Mouse (Mus musculus) C2C12 (cell line): Measurements from ENCODE around the gene Kremen1. TPM values are rescaled to one million over a fixed set of nuclear protein-coding genes. Genes with fewer than 3 reads are reported as not detected.

ENCODE experiments used
- H3K27me3 ChIP-seq: one replicate; pipeline ENCODE4 v1.6.1; 2011; ENCODE audit not compliant: control insufficient read depth, insufficient read depth, insufficient read length
- H3K36me3 ChIP-seq: one replicate; pipeline ENCODE4 v1.6.1; 2011; ENCODE audit not compliant: control insufficient read depth, insufficient read depth
- H3K4me3 ChIP-seq: one replicate; pipeline ENCODE4 v1.5.1; 2011; ENCODE audit warnings: mild to moderate bottlenecking, control low read depth; ENCODE audit not compliant: poor library complexity, insufficient read depth, severe bottlenecking
- H3K79me2 ChIP-seq: one replicate; pipeline ENCODE4 v1.6.1; 2011; ENCODE audit not compliant: control insufficient read depth, insufficient read depth
- H3K79me3 ChIP-seq: one replicate; pipeline ENCODE4 v1.6.1; 2011; ENCODE audit warnings: low read depth, control low read depth
- H3ac ChIP-seq: one replicate; pipeline ENCODE3; 2011; ENCODE audit warnings: low read depth; ENCODE audit not compliant: control insufficient read depth, insufficient read length
- CEBPB ChIP-seq: IDR thresholded peaks from one replicate; pipeline ENCODE4 v1.6.1; 2011; ENCODE audit warnings: low read depth, mild to moderate bottlenecking, control low read depth, moderate library complexity
- CTCF ChIP-seq: IDR thresholded peaks from one replicate; pipeline ENCODE4 v1.5.1; 2011; ENCODE audit not compliant: control insufficient read depth, insufficient read depth, insufficient read length
- FOSL1 ChIP-seq: IDR thresholded peaks from one replicate; pipeline ENCODE4 v1.8.0; 2011; ENCODE audit warnings: mild to moderate bottlenecking, low read length; ENCODE audit not compliant: poor library complexity, insufficient read depth, severe bottlenecking
- MAX ChIP-seq: IDR thresholded peaks from one replicate; pipeline ENCODE4 v1.6.1; 2011; ENCODE audit warnings: mild to moderate bottlenecking, control low read depth
- MYOD1 ChIP-seq: IDR thresholded peaks from one replicate; pipeline ENCODE4 v1.6.1; 2011; ENCODE audit warnings: low read depth; ENCODE audit not compliant: control insufficient read depth, insufficient read length
- MYOG ChIP-seq: IDR thresholded peaks from one replicate; pipeline ENCODE4 v1.6.1; 2011; ENCODE audit not compliant: control insufficient read depth, insufficient read length; ENCODE audit errors: extremely low read depth
- USF1 ChIP-seq: IDR thresholded peaks from one replicate; pipeline ENCODE4 v1.6.1; 2011; ENCODE audit warnings: low read depth, mild to moderate bottlenecking, control low read depth, moderate library complexity
- polyA plus RNA-seq: library from polyadenylated mRNA; unstranded; fragments of >200 nt; fragmentation: generic; extraction: Trizol; gene quantifications from one replicate; pipeline ENCODE4 v1.2.1, GENCODE M21; 2012; ENCODE audit warnings: missing spikeins

The Kremen1 gene
- polyA plus RNA-seq, 1 experiment = 43.5 TPM

DNA sequence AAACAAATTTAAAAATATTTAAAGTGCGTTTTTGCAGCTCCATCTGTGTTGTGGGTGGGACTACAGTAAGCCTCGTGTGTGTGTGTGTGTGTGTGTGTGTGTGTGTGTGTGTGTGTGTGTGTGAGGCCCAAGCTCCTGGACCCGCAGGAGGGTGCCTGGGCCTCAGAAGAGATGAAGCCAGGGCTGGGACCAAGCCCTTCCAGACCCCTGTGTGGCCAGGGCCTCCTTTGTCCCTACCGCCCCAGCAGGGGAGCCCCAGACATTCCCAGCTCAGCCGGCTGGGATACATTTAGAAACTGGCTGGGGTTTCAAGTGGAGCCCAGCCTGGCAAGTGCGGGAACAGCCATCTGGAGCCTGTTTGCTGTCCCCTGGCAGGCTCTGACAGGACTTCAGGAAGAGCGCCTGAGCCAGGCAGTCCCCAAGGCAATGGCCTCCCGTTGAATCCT is 95.9 kb downstream of the Kremen1 start:
- Histone ChIP-seq H3K36me3 (no peaks in the 10 kb centered on the region), H3K4me3 (no peak overlapping the region), H3K79me3 (peaks cover 1% of the 10 kb centered on the region), H3ac (no peak overlapping the region), H3K27me3 (no peaks in the 10 kb centered on the region), H3K79me2 (no peaks in the 10 kb centered on the region)
- TF ChIP-seq USF1 (no peak), MYOG (no peak), MYOD1 (no peak), MAX (no peak), CEBPB (no peak), CTCF (no peak), FOSL1 (no peak)

- Histone ChIP-seq H3K27me3 (no peaks in the 10 kb centered on the region), H3K79me2 (no peaks in the 10 kb centered on the region), H3K36me3 (no peaks in the 10 kb centered on the region), H3ac (no peak overlapping the region), H3K79me3 (peaks cover 1% of the 10 kb centered on the region), H3K4me3 (no peak overlapping the region)
- TF ChIP-seq MYOD1 (no peak), MAX (no peak), USF1 (no peak), MYOG (no peak), CEBPB (no peak), CTCF (no peak), FOSL1 (no peak)
These were observed 97.0 kb downstream of the Kremen1 start for GRCm38 (mm10) chr11:5164310-5164709.

DNA sequence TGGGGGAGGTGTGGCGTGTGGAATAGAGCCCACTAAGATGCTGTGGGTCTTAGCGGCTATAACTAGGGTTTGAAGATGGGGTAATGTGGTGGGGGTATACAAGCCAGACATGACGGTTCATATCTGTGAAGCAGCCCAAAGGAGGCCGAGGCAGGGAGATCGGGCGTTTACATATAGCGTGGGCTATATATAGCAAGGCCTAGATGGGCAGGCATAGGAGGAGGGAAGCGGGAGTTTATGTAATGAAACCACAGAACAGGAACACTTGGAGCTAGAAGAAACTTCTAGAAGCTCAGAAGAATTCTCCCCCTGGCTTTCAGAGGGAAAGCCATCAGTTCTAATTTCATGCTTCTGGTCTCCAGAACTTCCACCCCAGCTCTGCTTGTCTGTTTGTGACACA is 97.9 kb downstream of the Kremen1 start:
- Histone ChIP-seq H3K36me3 (no peaks in the 10 kb centered on the region), H3ac (no peak overlapping the region), H3K4me3 (no peak overlapping the region), H3K27me3 (no peaks in the 10 kb centered on the region), H3K79me3 (peaks cover 1% of the 10 kb centered on the region), H3K79me2 (no peaks in the 10 kb centered on the region)
- TF ChIP-seq MYOD1 = no peak
- no peak for TF ChIP-seq MYOG
- no peak for TF ChIP-seq CTCF
- TF ChIP-seq CEBPB = no peak
- no peak for TF ChIP-seq FOSL1
- TF ChIP-seq MAX = no peak
- no peak for TF ChIP-seq USF1

- peaks cover 8% of the 10 kb centered on the region for H3K27me3 ChIP-seq
- H3ac ChIP-seq = no peak overlapping the region
- peaks cover 1% of the 10 kb centered on the region for H3K79me3 ChIP-seq
- no peaks in the 10 kb centered on the region for H3K36me3 ChIP-seq
- TF ChIP-seq FOSL1 = no peak
- TF ChIP-seq MYOG = no peak
- TF ChIP-seq MYOD1 = no peak
- no peak for TF ChIP-seq CTCF
- TF ChIP-seq MAX = no peak
- no peak for TF ChIP-seq USF1
- TF ChIP-seq CEBPB = no peak
- no peak overlapping the region for H3K4me3 ChIP-seq
- H3K79me2 ChIP-seq = no peaks in the 10 kb centered on the region
These were observed 100.5 kb downstream of the Kremen1 start for GRCm38 (mm10) chr11:5160722-5161485.

DNA sequence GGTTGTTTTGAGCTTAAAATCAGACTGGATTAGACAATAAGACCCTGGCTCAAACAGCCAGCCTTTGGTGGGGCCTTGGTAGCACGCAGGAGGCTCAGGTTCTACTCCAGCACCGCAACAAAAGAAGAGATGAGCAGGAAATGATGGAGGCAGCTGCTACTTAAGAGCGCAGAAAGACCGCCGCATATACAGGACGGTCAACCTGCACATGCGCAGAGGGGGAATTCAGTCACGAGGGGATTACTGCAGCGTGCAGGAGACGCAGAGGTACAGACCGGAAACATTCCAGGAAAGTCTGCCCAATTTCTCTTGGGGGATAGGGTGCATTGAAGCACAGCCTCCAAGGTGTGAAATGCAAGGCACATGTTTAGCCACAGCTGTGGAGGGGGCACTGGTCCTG is 103.3 kb downstream of the Kremen1 start:
- Histone ChIP-seq H3K27me3 (peaks cover 20% of the 10 kb centered on the region), H3K4me3 (no peak overlapping the region), H3K36me3 (no peaks in the 10 kb centered on the region), H3K79me2 (no peaks in the 10 kb centered on the region), H3ac (no peak overlapping the region), H3K79me3 (peaks cover 1% of the 10 kb centered on the region)
- no peak for TF ChIP-seq FOSL1
- no peak for TF ChIP-seq USF1
- no peak for TF ChIP-seq CEBPB
- no peak for TF ChIP-seq CTCF
- no peak for TF ChIP-seq MYOD1
- TF ChIP-seq MYOG = no peak
- no peak for TF ChIP-seq MAX
